Mouse (Mus musculus): Measurements from ENCODE around the gene Id2.

Id2 gene

DNA sequence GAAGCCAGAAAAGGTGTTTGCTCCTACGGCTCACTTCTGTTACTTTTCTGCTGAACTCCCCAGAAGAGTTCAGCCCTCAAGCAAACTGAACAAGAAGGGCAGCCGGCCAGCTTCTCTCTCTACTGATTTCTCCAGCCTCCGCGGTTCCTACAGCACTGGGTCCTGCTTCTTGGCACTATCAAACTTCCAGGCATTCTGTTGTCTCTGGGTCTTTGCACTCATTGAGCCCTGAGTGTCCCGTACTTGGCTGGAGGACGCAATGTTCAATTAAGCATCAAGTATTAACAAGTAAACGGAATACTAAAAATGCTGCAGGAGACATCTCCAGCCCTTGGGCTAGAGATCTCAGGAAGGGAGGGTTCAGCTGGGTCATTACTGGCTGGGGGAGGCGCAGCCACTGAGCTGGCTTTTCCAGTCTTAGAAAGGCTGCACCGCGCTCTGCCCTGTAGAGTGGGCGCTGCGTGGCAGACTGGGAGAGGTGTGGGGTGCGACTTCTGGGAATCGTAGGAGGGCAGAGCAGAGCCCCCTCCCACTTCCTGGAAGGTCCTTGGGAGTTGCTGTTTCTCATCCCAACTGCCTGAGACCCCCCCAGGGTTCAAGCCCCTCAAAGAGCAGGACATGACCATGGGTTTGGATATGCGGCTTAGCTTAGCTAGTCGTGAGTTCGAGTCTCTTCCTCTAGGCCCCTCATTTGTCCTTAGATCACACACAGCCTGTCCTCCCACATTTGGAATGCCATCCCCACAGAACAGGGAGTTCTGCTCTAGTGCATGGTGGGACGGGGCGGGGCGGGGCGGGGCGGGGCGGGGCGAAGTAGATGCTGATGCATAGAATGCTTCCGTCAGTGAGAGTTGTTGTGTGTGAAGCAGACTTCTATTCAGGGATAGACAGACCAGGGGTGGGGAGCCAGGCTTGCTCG, 13.4 kb downstream of the Id2 start:
- DNase-seq (ENCODE audit: low spot score in 2 of 2) = no peak

DNA sequence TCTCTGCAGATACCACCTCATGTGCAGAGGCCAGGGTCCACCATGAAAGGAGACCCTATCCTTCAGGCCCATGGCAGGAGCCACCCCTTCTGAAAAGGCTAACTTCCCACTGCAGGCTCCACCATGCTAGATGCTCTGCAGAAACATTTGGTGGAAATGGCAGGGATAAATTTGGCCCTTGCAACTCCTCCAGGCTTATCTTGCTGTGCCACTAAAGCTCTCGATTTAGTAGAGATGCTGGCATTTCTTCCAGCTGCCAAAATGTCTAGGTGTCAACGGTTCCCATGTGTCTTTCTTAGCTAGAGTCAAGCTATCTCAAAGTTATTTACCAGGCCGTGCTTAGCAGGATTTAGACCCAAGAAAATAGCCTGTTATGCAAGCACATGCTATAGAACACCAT, 22.6 kb downstream of the Id2 start:
- DNase-seq (ENCODE audit: low spot score in 2 of 2) = no peak

DNA sequence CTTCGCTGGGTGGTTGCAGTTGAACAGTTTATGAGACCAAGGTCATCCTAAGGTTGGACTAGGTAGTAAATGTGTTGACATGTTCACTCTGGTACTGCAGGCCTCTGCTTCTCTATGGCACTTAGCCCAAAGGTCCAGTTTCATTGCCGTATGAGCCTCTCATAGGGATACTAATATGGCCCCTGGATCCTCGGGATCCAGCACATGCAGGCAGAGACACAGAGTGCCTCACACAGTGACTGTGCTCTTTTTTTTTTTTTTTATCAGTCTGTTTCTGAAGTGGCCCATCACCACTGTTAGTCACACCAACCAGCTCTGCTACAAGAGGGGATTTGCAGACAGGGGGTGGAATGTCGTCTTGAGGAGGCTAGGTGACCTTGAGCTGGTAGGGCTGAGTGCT, 23.6 kb downstream of the Id2 start:
- no peak for DNase-seq (ENCODE audit: low spot score in 2 of 2)

DNA sequence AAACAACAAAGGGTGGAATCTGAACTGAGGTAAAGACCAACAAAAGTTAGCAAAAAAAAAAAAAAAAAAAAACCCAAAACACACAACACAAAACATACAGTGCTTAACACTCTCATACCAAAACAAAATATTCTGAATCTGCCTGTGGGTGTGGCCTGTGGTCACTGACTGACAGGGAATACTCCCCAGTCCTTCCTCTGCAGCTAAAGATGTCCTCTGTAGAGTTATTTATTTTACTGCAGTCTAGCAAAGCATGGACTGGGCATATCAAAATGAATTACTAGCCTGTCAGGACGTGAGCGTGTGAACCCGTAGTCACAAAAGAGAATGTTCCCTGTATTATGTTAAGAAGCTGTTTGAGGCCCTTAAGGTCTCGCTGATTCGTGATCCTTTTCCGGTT, 34.7 kb downstream of the Id2 start:
- no peak for DNase-seq (ENCODE audit: low spot score in 2 of 2)

DNA sequence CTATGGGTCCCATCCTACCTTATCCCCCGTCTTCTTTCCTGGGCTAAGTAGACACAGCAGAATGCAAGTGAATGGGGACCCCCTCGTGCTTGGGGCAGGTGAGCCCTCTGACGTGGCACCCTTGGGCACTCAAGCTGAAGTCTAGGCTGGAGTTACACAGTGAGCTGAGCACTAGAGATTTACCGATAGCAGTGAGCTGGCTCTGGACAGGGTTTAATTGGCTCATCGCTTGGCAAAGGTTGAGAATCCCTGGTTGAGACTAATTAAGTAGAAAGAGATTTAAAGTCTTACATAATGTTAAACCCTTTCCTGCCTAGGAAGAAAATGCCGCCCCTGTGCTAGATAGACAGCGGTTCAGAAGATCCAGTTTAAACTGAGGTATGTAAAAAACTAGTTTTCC, 36.0 kb downstream of the Id2 start:
- DNase-seq (ENCODE audit: low spot score in 2 of 2) = no peak

DNA sequence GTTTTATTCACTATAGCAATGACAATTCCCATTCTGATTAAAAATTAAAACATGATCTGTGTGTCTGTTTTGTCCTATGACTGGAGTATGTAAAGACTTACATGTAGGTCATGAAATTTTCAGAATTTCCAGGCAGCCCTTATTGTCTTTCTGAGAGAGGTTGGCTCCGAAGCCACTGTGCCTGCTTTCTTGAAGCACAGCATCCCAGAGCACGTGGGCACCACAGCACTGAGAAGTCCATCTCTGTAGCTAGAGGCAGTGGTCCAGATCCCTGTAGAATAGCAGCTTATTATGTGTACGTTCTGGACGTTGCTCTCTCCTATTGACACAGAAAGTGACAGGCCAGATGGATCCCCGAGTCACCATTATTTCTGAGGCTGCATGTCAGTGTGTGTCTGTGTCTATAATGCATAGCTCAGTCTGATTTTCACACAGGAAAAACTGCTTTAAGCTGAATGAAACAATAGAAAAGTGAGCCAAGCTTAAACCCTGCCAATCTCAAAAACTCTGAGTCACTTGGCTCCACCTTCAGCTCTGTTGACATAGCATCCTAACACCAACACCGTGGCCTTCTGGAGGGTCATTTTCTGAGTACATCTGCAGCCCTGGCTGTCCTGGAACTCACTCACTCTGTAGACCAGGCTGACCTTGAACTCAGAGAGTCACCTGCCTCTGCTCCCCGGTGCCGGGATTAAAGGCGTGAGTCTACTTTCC, 37.3 kb downstream of the Id2 start:
- DNase-seq (ENCODE audit: low spot score in 2 of 2) = no peak

DNA sequence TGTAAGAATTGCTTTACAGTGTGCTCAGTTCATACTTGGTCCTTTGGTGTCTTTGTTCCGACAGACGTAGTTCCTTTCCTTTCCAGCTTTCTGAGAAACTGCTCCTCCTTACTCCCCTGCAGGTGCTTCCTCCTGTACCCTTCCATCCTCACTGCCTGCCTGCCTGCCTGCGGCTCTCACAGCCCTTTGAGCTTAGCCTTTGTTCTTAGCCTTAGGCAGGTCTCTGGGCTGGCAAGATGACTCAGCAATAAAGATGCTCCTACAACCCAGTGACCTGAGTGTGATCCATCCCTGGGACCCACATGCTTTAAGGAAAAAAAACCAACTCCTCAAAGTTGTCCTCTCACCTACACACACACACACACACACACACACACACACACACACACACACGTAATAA, 42.0 kb downstream of the Id2 start:
- no peak for DNase-seq (ENCODE audit: low spot score in 2 of 2)

GRCm38 (mm10) chr12:25054511-25054910, 42.4 kb downstream of the Id2 start:
- no peak for DNase-seq (ENCODE audit: low spot score in 2 of 2)

DNA sequence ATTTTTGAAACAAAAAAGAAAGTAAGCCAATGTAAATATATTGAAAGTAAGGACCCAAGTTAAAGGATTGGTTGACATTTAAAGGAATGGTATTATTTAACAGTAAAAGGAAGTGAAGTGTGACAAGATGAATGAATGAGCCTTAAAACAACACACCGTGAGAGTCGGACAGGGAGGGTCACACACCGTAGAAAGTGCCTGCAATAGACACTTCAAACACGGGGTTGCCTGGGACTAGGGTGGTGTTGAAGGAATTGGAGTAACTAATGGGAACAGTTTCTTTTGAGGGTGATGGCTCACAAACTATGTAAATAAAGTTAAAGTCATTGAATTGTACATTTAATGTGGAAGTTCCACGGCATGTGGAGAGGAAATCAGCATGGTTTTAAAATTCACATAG, 47.7 kb downstream of the Id2 start:
- no peak for DNase-seq (ENCODE audit: low spot score in 2 of 2)

DNA sequence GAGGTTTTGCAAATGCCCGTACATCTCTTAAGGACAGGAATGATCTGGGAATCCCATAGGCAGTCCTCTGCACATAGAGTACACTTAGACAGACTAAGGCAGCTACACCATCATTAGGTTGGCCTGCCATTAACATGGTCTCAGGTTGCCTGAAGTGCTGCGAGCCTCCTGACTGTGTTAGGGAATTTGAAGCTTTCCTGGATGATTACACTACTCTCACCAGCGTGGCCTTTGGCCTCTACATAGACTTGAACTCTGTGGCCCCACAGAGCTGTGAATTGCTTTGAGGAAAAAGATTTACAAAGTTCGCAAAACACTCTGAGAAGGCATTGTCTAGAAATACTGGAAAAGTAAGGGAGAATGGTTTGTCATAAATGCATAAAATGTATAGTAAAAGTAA, 52.4 kb downstream of the Id2 start:
- no peak for DNase-seq (ENCODE audit: low spot score in 2 of 2)

DNA sequence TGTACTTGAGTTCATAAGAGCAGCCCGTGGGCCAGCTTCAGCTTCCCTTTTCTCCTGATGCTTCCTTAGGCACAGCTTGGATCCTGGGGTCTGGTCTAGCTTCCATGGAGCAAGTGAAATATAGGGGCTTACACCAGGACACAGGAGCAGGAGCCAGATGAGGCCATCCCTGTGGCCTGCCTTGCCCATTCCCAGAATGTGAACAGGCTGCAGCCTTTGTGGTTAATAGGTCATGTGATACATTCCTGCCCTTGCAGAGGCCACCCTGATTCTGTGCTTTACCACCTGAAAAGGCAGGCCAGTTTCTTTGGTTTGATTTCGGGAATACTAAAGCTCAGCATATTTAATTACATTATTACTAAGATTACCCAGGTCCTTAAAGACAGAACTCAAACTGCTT, 52.9 kb downstream of the Id2 start:
- no peak for DNase-seq (ENCODE audit: low spot score in 2 of 2)

Measured in frontal cortex, postnatal 25 days (tissue).